Comparison of ENCODE assay signal across 11 mouse cellular contexts in the genomic region with DNA sequence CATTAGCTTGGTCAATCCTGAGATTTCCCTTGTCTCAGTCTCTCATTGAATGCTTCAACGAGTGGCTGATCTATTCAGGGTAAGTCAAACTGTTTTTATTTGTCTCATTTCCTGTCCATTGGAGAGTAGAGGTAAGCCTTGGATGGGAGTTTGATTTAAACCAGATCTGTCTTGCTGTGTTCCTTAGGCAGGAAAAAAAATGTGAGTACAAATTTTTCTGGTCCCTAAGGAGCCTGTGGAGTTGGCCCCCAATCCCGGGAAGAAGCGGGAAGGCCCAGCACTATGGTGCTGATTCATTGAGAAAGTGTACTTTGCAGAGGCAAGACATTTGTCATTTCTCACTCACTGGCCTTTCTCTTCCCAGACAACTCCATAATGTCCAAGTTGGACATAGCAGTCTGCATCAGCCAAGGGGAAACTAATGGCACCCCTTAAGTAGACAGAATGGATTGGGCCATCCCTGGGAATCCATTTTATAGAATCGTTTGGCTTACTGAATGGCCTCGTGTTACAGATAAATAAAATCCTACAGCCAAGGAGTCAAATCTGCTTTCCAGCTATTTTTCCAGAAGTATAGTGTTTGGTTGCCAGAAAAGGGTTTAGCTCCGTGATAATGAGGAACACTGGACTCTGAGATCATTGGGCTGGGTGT.
"Had no signal": no experiment of that assay in that cellular context is flagged by ENCODE, and none has a peak within 500 bp of the region (broad histone marks: within the 10 kb centered on the region; RNA-seq: fewer than 3 reads in every experiment).

No protein-coding gene starts in this region.

- H3K27me3 ChIP-seq: kidney, embryonic 15.5 days; midbrain, embryonic 12.5 days; neural tube, embryonic 13.5 days had no signal

- H3K9me3 ChIP-seq: kidney, embryonic 15.5 days; midbrain, embryonic 12.5 days; neural tube, embryonic 13.5 days had no signal

- H3K4me2 ChIP-seq: kidney, embryonic 15.5 days; midbrain, embryonic 12.5 days; neural tube, embryonic 13.5 days had no signal

- DNase-seq: kidney, adult 2 months; kidney, postnatal 14 days; left cerebral cortex, postnatal 4 days; lung, adult 18-20 months; right cerebral cortex, postnatal 25 days; thymus, postnatal 4 days had no signal

- H3K36me3 ChIP-seq: kidney, embryonic 15.5 days; midbrain, embryonic 12.5 days; neural tube, embryonic 13.5 days had no signal

- H3K4me3 ChIP-seq: kidney, embryonic 15.5 days; midbrain, embryonic 12.5 days; neural tube, embryonic 13.5 days had no signal

- ATAC-seq: midbrain, embryonic 16.5 days had no signal

- H3K4me1 ChIP-seq: kidney, embryonic 15.5 days; midbrain, embryonic 12.5 days; neural tube, embryonic 13.5 days had no signal

- H3K27ac ChIP-seq: kidney, embryonic 15.5 days; liver, embryonic 14.5 days; midbrain, embryonic 12.5 days; neural tube, embryonic 13.5 days had no signal

- H3K9ac ChIP-seq: kidney, embryonic 15.5 days; liver, embryonic 14.5 days; midbrain, embryonic 12.5 days; neural tube, embryonic 13.5 days had no signal
